Mouse (Mus musculus): ENCODE data around the gene Nf2. TPM values are rescaled to one million over a fixed set of nuclear protein-coding genes. Genes with fewer than 3 reads are reported as not detected.
A peak's percentile ranks its signal among the peaks of the same experiment; 100 is the strongest.
"Not testable (repeated sequence)": the region's sequence is repeated elsewhere in the genome, so short reads cannot be mapped to it uniquely, and the experiment has no call there.

Gene Nf2
- polyA plus RNA-seq, 1 experiment from 2014 or later: 58.6 TPM

- 65% methylated on average over 7 of the region's 7 CpGs for WGBS
- DNase-seq (ENCODE audit: low spot score): no peak
Observed at GRCm38 (mm10) chr11:4803426-4803825, 45.9 kb downstream of the Nf2 start.

GRCm38 (mm10) chr11:4803008-4803407 is 46.3 kb downstream of the Nf2 start:
- DNase-seq (ENCODE audit: low spot score): no peak
- no peaks in the 10 kb centered on the region; the same call in 1 of the 2 replicates for H3K4me1 ChIP-seq (replicated peaks)
- H3K9me3 ChIP-seq: no peaks in the 10 kb centered on the region
- no peak overlapping the region for H3K4me3 ChIP-seq
- H3K36me3 ChIP-seq: peaks cover 59% of the 10 kb centered on the region
- H3K27me3 ChIP-seq (ENCODE audit: insufficient read depth, poor library complexity, severe bottlenecking): no peaks in the 10 kb centered on the region
- H3K27ac ChIP-seq: no peak overlapping the region
- 72% methylated on average over 9 of the region's 9 CpGs for WGBS

More at GRCm38 (mm10) chr11:4803426-4803825, 45.9 kb downstream of the Nf2 start:
- Histone ChIP-seq H3K9me3 (no peaks in the 10 kb centered on the region), H3K36me3 (peaks cover 58% of the 10 kb centered on the region), H3K4me3 (no peak overlapping the region), H3K4me1 (replicated peaks) (no peaks in the 10 kb centered on the region; the same call in 1 of the 2 replicates), H3K27ac (no peak overlapping the region), H3K27me3 (ENCODE audit: insufficient read depth, poor library complexity, severe bottlenecking) (no peaks in the 10 kb centered on the region)

GRCm38 (mm10) chr11:4802401-4802800 is 46.9 kb downstream of the Nf2 start:
- H3K9me3 ChIP-seq; H3K27ac ChIP-seq; H3K27me3 ChIP-seq (ENCODE audit: insufficient read depth, poor library complexity, severe bottlenecking); H3K4me3 ChIP-seq; H3K4me1 ChIP-seq (replicated peaks); DNase-seq (ENCODE audit: low spot score): not testable (repeated sequence)
- peaks cover 62% of the 10 kb centered on the region for H3K36me3 ChIP-seq
- WGBS: 94% methylated on average over 2 of the region's 2 CpGs

- H3K27ac ChIP-seq: no peak overlapping the region
- H3K27me3 ChIP-seq (ENCODE audit: insufficient read depth, poor library complexity, severe bottlenecking): no peaks in the 10 kb centered on the region
- H3K36me3 ChIP-seq: peaks cover 53% of the 10 kb centered on the region
- DNase-seq (ENCODE audit: low spot score): no peak
- 62% methylated on average over 4 of the region's 4 CpGs for WGBS
- no peaks in the 10 kb centered on the region; the same call in 1 of the 2 replicates for H3K4me1 ChIP-seq (replicated peaks)
- H3K9me3 ChIP-seq: no peaks in the 10 kb centered on the region
- no peak overlapping the region for H3K4me3 ChIP-seq
Observed at GRCm38 (mm10) chr11:4800654-4801053, 48.7 kb downstream of the Nf2 start.

- peaks cover 8% of the 10 kb centered on the region; the same call in 1 of the 2 replicates for H3K4me1 ChIP-seq (replicated peaks)
- no peak overlapping the region for H3K4me3 ChIP-seq
- H3K27me3 ChIP-seq (ENCODE audit: insufficient read depth, poor library complexity, severe bottlenecking): no peaks in the 10 kb centered on the region
- DNase-seq (ENCODE audit: low spot score): no peak
- H3K27ac ChIP-seq: no peak overlapping the region
- no peaks in the 10 kb centered on the region for H3K9me3 ChIP-seq
- peaks cover 48% of the 10 kb centered on the region for H3K36me3 ChIP-seq
- 36% methylated on average over 3 of the region's 3 CpGs for WGBS
Observed at GRCm38 (mm10) chr11:4793006-4793405, 56.3 kb downstream of the Nf2 start.

GRCm38 (mm10) chr11:4791549-4791948 is 57.8 kb downstream of the Nf2 start:
- peaks cover 54% of the 10 kb centered on the region for H3K36me3 ChIP-seq
- H3K4me1 ChIP-seq (replicated peaks): peaks cover 8% of the 10 kb centered on the region; the same call in 1 of the 2 replicates
- no peak for DNase-seq (ENCODE audit: low spot score)
- H3K9me3 ChIP-seq: no peaks in the 10 kb centered on the region
- H3K4me3 ChIP-seq: no peak overlapping the region
- no peak overlapping the region for H3K27ac ChIP-seq
- H3K27me3 ChIP-seq (ENCODE audit: insufficient read depth, poor library complexity, severe bottlenecking): no peaks in the 10 kb centered on the region
- WGBS: 84% methylated on average over 6 of the region's 6 CpGs

GRCm38 (mm10) chr11:4789691-4790090 is 59.6 kb downstream of the Nf2 start:
- no peaks in the 10 kb centered on the region for H3K27me3 ChIP-seq (ENCODE audit: insufficient read depth, poor library complexity, severe bottlenecking)
- H3K4me1 ChIP-seq (replicated peaks): peaks cover 8% of the 10 kb centered on the region; the same call in 1 of the 2 replicates
- peaks cover 72% of the 10 kb centered on the region for H3K36me3 ChIP-seq
- WGBS: 96% methylated on average over 5 of the region's 5 CpGs
- DNase-seq (ENCODE audit: low spot score): no peak
- no peak overlapping the region for H3K27ac ChIP-seq
- H3K4me3 ChIP-seq: no peak overlapping the region
- H3K9me3 ChIP-seq: no peaks in the 10 kb centered on the region

GRCm38 (mm10) chr11:4784629-4785142 is 64.7 kb downstream of the Nf2 start:
- Histone ChIP-seq H3K27me3 (ENCODE audit: insufficient read depth, poor library complexity, severe bottlenecking) (no peaks in the 10 kb centered on the region), H3K4me3 (no peak overlapping the region), H3K9me3 (no peaks in the 10 kb centered on the region), H3K36me3 (peaks cover 98% of the 10 kb centered on the region), H3K4me1 (replicated peaks) (no peaks in the 10 kb centered on the region), H3K27ac (no peak overlapping the region)
- no peak for DNase-seq (ENCODE audit: low spot score)
- 89% methylated on average over 5 of the region's 5 CpGs for WGBS

- H3K4me3 ChIP-seq: no peak overlapping the region
- H3K27me3 ChIP-seq (ENCODE audit: insufficient read depth, poor library complexity, severe bottlenecking): no peaks in the 10 kb centered on the region
- peaks cover 98% of the 10 kb centered on the region for H3K36me3 ChIP-seq
- H3K9me3 ChIP-seq: no peaks in the 10 kb centered on the region
- H3K4me1 ChIP-seq (replicated peaks): no peaks in the 10 kb centered on the region
- DNase-seq (ENCODE audit: low spot score): no peak
- no peak overlapping the region for H3K27ac ChIP-seq
- 89% methylated on average over 3 of the region's 3 CpGs for WGBS
Observed at GRCm38 (mm10) chr11:4783116-4783515, 66.2 kb downstream of the Nf2 start.

- no peak overlapping the region for H3K4me3 ChIP-seq
- no peaks in the 10 kb centered on the region for H3K27me3 ChIP-seq (ENCODE audit: insufficient read depth, poor library complexity, severe bottlenecking)
- no peaks in the 10 kb centered on the region for H3K9me3 ChIP-seq
- no peak overlapping the region for H3K27ac ChIP-seq
- peaks cover 95% of the 10 kb centered on the region for H3K36me3 ChIP-seq
- 85% methylated on average over 3 of the region's 3 CpGs for WGBS
- DNase-seq (ENCODE audit: low spot score): no peak
- no peaks in the 10 kb centered on the region for H3K4me1 ChIP-seq (replicated peaks)
Observed at GRCm38 (mm10) chr11:4780927-4781326, 68.4 kb downstream of the Nf2 start.

GRCm38 (mm10) chr11:4772925-4773324 is 76.4 kb downstream of the Nf2 start:
- no peaks in the 10 kb centered on the region for H3K27me3 ChIP-seq (ENCODE audit: insufficient read depth, poor library complexity, severe bottlenecking)
- H3K36me3 ChIP-seq: peaks cover 58% of the 10 kb centered on the region
- peak; percentile 65 for DNase-seq (ENCODE audit: low spot score)
- no peak overlapping the region for H3K4me3 ChIP-seq
- WGBS: 36% methylated on average over 3 of the region's 3 CpGs
- H3K27ac ChIP-seq: no peak overlapping the region
- H3K4me1 ChIP-seq (replicated peaks): no peaks in the 10 kb centered on the region
- H3K9me3 ChIP-seq: no peaks in the 10 kb centered on the region

GRCm38 (mm10) chr11:4771756-4772155 is 77.6 kb downstream of the Nf2 start:
- no peak overlapping the region for H3K4me3 ChIP-seq
- H3K27ac ChIP-seq: no peak overlapping the region
- WGBS: 80% methylated on average over 7 of the region's 7 CpGs
- no peaks in the 10 kb centered on the region for H3K27me3 ChIP-seq (ENCODE audit: insufficient read depth, poor library complexity, severe bottlenecking)
- H3K36me3 ChIP-seq: peaks cover 61% of the 10 kb centered on the region
- no peak for DNase-seq (ENCODE audit: low spot score)
- no peaks in the 10 kb centered on the region for H3K4me1 ChIP-seq (replicated peaks)
- H3K9me3 ChIP-seq: no peaks in the 10 kb centered on the region

GRCm38 (mm10) chr11:4769881-4770280 is 79.5 kb downstream of the Nf2 start:
- no peaks in the 10 kb centered on the region for H3K27me3 ChIP-seq (ENCODE audit: insufficient read depth, poor library complexity, severe bottlenecking)
- no peak overlapping the region for H3K4me3 ChIP-seq
- no peak overlapping the region for H3K27ac ChIP-seq

GRCm38 (mm10) chr11:4769293-4769692 is 80.0 kb downstream of the Nf2 start:
- no peak for DNase-seq (ENCODE audit: low spot score)
- H3K27ac ChIP-seq: no peak overlapping the region
- H3K9me3 ChIP-seq: no peaks in the 10 kb centered on the region
- H3K4me1 ChIP-seq (replicated peaks): no peaks in the 10 kb centered on the region
- H3K36me3 ChIP-seq: peaks cover 50% of the 10 kb centered on the region
- H3K4me3 ChIP-seq: no peak overlapping the region
- WGBS: 78% methylated on average over 7 of the region's 7 CpGs
- H3K27me3 ChIP-seq (ENCODE audit: insufficient read depth, poor library complexity, severe bottlenecking): no peaks in the 10 kb centered on the region

More at GRCm38 (mm10) chr11:4769881-4770280, 79.5 kb downstream of the Nf2 start:
- no peaks in the 10 kb centered on the region for H3K4me1 ChIP-seq (replicated peaks)
- H3K9me3 ChIP-seq: no peaks in the 10 kb centered on the region
- 94% methylated on average over 6 of the region's 6 CpGs for WGBS
- peaks cover 52% of the 10 kb centered on the region for H3K36me3 ChIP-seq
- no peak for DNase-seq (ENCODE audit: low spot score)
